Mouse (Mus musculus): ENCODE data around the gene Snx22.
A peak's percentile ranks its signal among the peaks of the same experiment; 100 is the strongest.

Gene Snx22

GRCm38 (mm10) chr9:66069583-66069982 lies at the start of gene Snx22:
Gene Snx22 (minus strand): TSS chr9:66069719.
- DNase-seq: peak; percentile 62

GRCm38 (mm10) chr9:66116890-66117289 lies 47.4 kb upstream of the Snx22 start:
- DNase-seq: no peak

GRCm38 (mm10) chr9:66114341-66114740 lies 44.8 kb upstream of the Snx22 start:
- no peak for DNase-seq

GRCm38 (mm10) chr9:66110611-66111379 lies 41.3 kb upstream of the Snx22 start:
- no peak for DNase-seq

GRCm38 (mm10) chr9:66110126-66110525 lies 40.6 kb upstream of the Snx22 start:
- DNase-seq: no peak

- DNase-seq: no peak
Measured at GRCm38 (mm10) chr9:66109574-66109973, 40.1 kb upstream of the Snx22 start.

- no peak for DNase-seq
Measured at GRCm38 (mm10) chr9:66105168-66105567, 35.6 kb upstream of the Snx22 start.

- no peak for DNase-seq
Measured at GRCm38 (mm10) chr9:66104601-66105000, 35.1 kb upstream of the Snx22 start.

- DNase-seq: no peak
Measured at GRCm38 (mm10) chr9:66102668-66103067, 33.1 kb upstream of the Snx22 start.

- DNase-seq: no peak
Measured at GRCm38 (mm10) chr9:66101577-66101976, 32.1 kb upstream of the Snx22 start.

- DNase-seq: no peak
Measured at GRCm38 (mm10) chr9:66092664-66093063, 23.1 kb upstream of the Snx22 start.

GRCm38 (mm10) chr9:66091327-66092231 lies 22.1 kb upstream of the Snx22 start:
- no peak for DNase-seq

GRCm38 (mm10) chr9:66090593-66091244 lies 21.2 kb upstream of the Snx22 start:
- DNase-seq: no peak

GRCm38 (mm10) chr9:66088411-66088810 lies 18.9 kb upstream of the Snx22 start:
- DNase-seq: peak; percentile 69

- no peak for DNase-seq
Measured at GRCm38 (mm10) chr9:66087062-66087461, 17.5 kb upstream of the Snx22 start.

GRCm38 (mm10) chr9:66084171-66084570 lies 14.7 kb upstream of the Snx22 start:
- DNase-seq: no peak

GRCm38 (mm10) chr9:66081999-66082398 lies 12.5 kb upstream of the Snx22 start:
- no peak for DNase-seq

- no peak for DNase-seq
Measured at GRCm38 (mm10) chr9:66080804-66081459, 11.4 kb upstream of the Snx22 start.

- no peak for DNase-seq
Measured at GRCm38 (mm10) chr9:66078493-66078892, 9.0 kb upstream of the Snx22 start.

GRCm38 (mm10) chr9:66078072-66078471 lies 8.6 kb upstream of the Snx22 start:
- no peak for DNase-seq

GRCm38 (mm10) chr9:66072754-66073153 lies 3.2 kb upstream of the Snx22 start:
- DNase-seq: no peak

GRCm38 (mm10) chr9:66070151-66070550 lies 632 bp upstream of the Snx22 start:
- no peak for DNase-seq

GRCm38 (mm10) chr9:66068971-66069391 lies 538 bp downstream of the Snx22 start:
- DNase-seq: peak; percentile 32
